Mouse (Mus musculus) small intestine, adult 2 months (tissue): ENCODE measurements around the gene Dpf3. TPM values are rescaled to one million over a fixed set of nuclear protein-coding genes. Genes with fewer than 3 reads are reported as not detected.

Experiments
- H3K27ac ChIP-seq: fragments of 200-500 bp; 2 replicates; pipeline ENCODE4 v1.5.1; 2012; ENCODE audit warnings: low read depth, low read length, control low read depth, inconsistent platforms; ENCODE audit not compliant: insufficient read depth
- H3K27me3 ChIP-seq: fragments of 200-500 bp; 2 replicates; pipeline ENCODE4 v1.6.1; 2012; ENCODE audit warnings: mild to moderate bottlenecking, moderate library complexity, low read length, inconsistent platforms; ENCODE audit not compliant: control insufficient read depth, insufficient read depth
- H3K36me3 ChIP-seq: fragments of 200-500 bp; 2 replicates; pipeline ENCODE4 v1.6.1; 2012; ENCODE audit warnings: mild to moderate bottlenecking, low read length, control low read depth, inconsistent platforms; ENCODE audit not compliant: control insufficient read depth, insufficient read depth
- H3K4me1 ChIP-seq: fragments of 200-500 bp; 2 replicates; pipeline ENCODE4 v1.6.1; 2012; ENCODE audit warnings: low read length, inconsistent platforms, mixed read lengths; ENCODE audit not compliant: control insufficient read depth, insufficient read depth, insufficient read length
- H3K4me3 ChIP-seq: fragments of 200-500 bp; 2 replicates; pipeline ENCODE4 v1.5.1; 2012; ENCODE audit warnings: low read depth, mild to moderate bottlenecking, control low read depth, inconsistent platforms, low read length, moderate library complexity
- CTCF ChIP-seq: fragments of 200-500 bp; IDR thresholded peaks from 2 replicates; pipeline ENCODE4 v1.5.1; 2012; ENCODE audit warnings: low read depth, mild to moderate bottlenecking, control low read depth, inconsistent platforms, low read length, moderate library complexity, mixed read lengths; ENCODE audit not compliant: insufficient replicate concordance, insufficient read length; ENCODE audit errors: extremely low read depth
- POLR2A ChIP-seq: fragments of 200-500 bp; IDR thresholded peaks from 2 replicates; pipeline ENCODE4 v1.6.1; 2012; ENCODE audit warnings: low read depth, mild to moderate bottlenecking, control low read depth, inconsistent platforms, low read length, moderate library complexity
- WGBS: fragments of 180-500 bp; shearing (Covaris S2); methylation state at CpG from one replicate; pipeline ENCODE4 v1.1.7; 2018; 5-methylcytosine and 5-hydroxymethylcytosine counted together
- polyA plus RNA-seq: library from polyadenylated mRNA; depleted of rRNA; stranded (reverse); fragments of >200 nt; gene quantifications from 2 replicates; pipeline ENCODE4 v1.2.3, GENCODE M21; 2012

The Dpf3 gene
- polyA plus RNA-seq, 1 experiment, result 10.0 TPM

DNA sequence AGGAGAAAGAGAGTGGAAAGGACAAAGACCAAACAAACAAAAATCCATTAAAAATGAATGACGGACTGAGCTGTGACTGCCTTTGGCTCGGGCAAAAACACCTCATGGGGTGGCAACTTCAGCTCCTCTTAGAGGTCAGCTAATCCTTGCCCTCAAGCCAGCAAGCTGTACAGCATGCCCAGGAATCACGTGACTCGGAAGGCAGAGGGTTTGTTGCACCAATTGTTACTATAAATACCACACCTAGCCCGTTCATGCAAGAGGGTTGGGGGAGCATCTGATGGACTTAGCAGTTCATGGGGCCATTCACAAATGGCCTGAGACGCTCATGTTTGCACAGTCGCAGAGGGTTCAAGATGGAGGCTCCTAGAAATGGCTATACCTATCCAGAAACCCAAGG lies 253.9 kb downstream of the Dpf3 start:
- WGBS, result 70% methylated on average over 7 of the region's 7 CpGs
- Histone ChIP-seq H3K27ac (no peak overlapping the region), H3K4me1 (no peaks in the 10 kb centered on the region), H3K36me3 (no peaks in the 10 kb centered on the region), H3K4me3 (no peak overlapping the region), H3K27me3 (no peaks in the 10 kb centered on the region)
- TF ChIP-seq CTCF (no peak), POLR2A (no peak)

- 68% methylated on average over 5 of the region's 5 CpGs for WGBS
- no peaks in the 10 kb centered on the region for H3K36me3 ChIP-seq
Observed at GRCm38 (mm10) chr12:83232916-83233315, 254.6 kb downstream of the Dpf3 start.

DNA sequence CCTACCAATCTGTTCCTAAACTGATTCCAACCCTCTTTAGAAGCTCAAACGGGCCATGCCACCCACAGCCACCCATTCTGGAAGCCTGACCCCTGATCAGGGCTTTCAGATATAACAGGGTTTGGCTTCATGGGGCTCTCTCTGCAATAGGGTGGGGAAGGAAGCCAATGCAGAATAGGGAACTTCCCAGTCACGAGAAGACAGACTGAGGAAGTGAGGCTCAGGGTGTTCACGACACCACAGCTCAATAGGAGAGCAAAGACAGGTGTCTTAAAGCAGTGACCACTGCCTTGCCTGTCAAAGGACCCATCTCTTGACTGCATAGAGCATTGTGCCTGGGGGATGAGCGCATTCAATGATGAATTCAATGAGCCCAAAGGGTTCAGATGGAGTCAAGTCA lies 256.3 kb downstream of the Dpf3 start:
- no peaks in the 10 kb centered on the region for H3K4me1 ChIP-seq
- H3K36me3 ChIP-seq, result no peaks in the 10 kb centered on the region
- no peaks in the 10 kb centered on the region for H3K27me3 ChIP-seq
- H3K4me3 ChIP-seq, result no peak overlapping the region
- no peak overlapping the region for H3K27ac ChIP-seq
- TF ChIP-seq POLR2A (no peak), CTCF (no peak)
- 70% methylated on average over 4 of the region's 4 CpGs for WGBS

More at GRCm38 (mm10) chr12:83232916-83233315, 254.6 kb downstream of the Dpf3 start:
- Histone ChIP-seq H3K27me3 (no peaks in the 10 kb centered on the region), H3K4me3 (no peak overlapping the region), H3K4me1 (no peaks in the 10 kb centered on the region), H3K27ac (no peak overlapping the region)
- TF ChIP-seq POLR2A (no peak), CTCF (no peak)

DNA sequence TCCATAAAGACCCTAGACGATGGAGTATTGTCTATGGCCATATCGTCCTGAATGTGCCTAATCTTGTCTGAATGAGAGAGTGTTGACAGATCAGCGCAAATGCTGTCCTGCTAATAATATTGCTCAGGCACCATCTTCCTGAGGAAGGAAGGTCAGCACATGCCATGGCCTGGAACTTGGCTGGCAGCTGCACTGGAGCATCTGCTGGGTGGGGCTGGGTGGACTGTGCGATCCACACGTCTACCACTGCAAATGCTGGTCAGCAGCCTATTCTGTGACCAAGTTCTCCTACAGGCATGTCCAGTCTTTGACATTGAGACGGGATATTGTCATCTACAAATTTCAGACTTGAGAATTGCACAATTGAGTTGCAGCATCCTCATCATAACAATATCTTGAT lies 257.8 kb downstream of the Dpf3 start:
- 87% methylated on average over 6 of the region's 6 CpGs for WGBS
- no peaks in the 10 kb centered on the region for H3K36me3 ChIP-seq
- no peak overlapping the region for H3K4me3 ChIP-seq
- H3K27me3 ChIP-seq, result no peaks in the 10 kb centered on the region
- H3K27ac ChIP-seq, result no peak overlapping the region
- H3K4me1 ChIP-seq, result no peaks in the 10 kb centered on the region
- TF ChIP-seq POLR2A (no peak), CTCF (no peak)

DNA sequence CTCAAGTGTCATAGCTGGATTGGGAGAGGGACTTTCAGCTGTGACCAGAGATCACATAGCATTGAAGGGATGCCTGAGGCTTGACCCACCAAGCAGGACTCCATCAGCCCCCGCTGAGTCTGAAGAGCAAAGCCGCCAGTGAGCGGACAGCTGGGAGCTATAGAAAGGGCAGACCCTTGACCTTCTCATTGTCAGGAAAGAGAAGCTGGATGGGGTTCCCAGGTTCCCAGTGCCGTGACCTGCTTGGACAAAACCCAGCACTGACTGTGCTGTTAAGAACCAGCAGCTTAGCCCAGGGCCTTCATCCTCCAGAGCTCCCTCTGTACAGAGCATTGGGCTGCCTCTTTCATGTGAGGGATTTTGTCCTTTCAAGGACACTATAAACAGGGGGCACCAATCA lies 260.5 kb downstream of the Dpf3 start:
- no peaks in the 10 kb centered on the region for H3K36me3 ChIP-seq
- no peaks in the 10 kb centered on the region for H3K27me3 ChIP-seq
- H3K27ac ChIP-seq, result no peak overlapping the region
- no peak for TF ChIP-seq POLR2A
- H3K4me1 ChIP-seq, result no peaks in the 10 kb centered on the region
- no peak overlapping the region for H3K4me3 ChIP-seq
- 86% methylated on average over 4 of the region's 4 CpGs for WGBS

GRCm38 (mm10) chr12:83220964-83221363 lies 266.6 kb downstream of the Dpf3 start:
- no peak for TF ChIP-seq CTCF
- no peak for TF ChIP-seq POLR2A
- 59% methylated on average over 7 of the region's 7 CpGs for WGBS

GRCm38 (mm10) chr12:83213879-83214341 lies 273.6 kb downstream of the Dpf3 start:
- no peak overlapping the region for H3K27ac ChIP-seq
- H3K27me3 ChIP-seq, result no peaks in the 10 kb centered on the region
- TF ChIP-seq POLR2A (no peak), CTCF (no peak)
- H3K4me1 ChIP-seq, result no peaks in the 10 kb centered on the region
- H3K4me3 ChIP-seq, result no peak overlapping the region
- WGBS, result 66% methylated on average over 6 of the region's 6 CpGs
- no peaks in the 10 kb centered on the region for H3K36me3 ChIP-seq

More at GRCm38 (mm10) chr12:83220964-83221363, 266.6 kb downstream of the Dpf3 start:
- Histone ChIP-seq H3K4me1 (no peaks in the 10 kb centered on the region), H3K4me3 (no peak overlapping the region), H3K36me3 (no peaks in the 10 kb centered on the region), H3K27ac (no peak overlapping the region), H3K27me3 (no peaks in the 10 kb centered on the region)

GRCm38 (mm10) chr12:83211976-83212375 lies 275.5 kb downstream of the Dpf3 start:
- H3K36me3 ChIP-seq, result no peaks in the 10 kb centered on the region
- H3K4me1 ChIP-seq, result no peaks in the 10 kb centered on the region
- H3K27me3 ChIP-seq, result no peaks in the 10 kb centered on the region
- TF ChIP-seq CTCF (no peak), POLR2A (no peak)
- H3K27ac ChIP-seq, result no peak overlapping the region
- WGBS, result 63% methylated on average over 2 of the region's 2 CpGs
- H3K4me3 ChIP-seq, result no peak overlapping the region
